Mouse (Mus musculus): Measurements from ENCODE around the gene Ubxn11.
"Not testable (repeated sequence)": the region's sequence is repeated elsewhere in the genome, so short reads cannot be mapped to it uniquely, and the experiment has no call there.

The Ubxn11 gene

GRCm38 (mm10) chr4:134120192-134120805, 17.9 kb downstream of the Ubxn11 start:
- no peak for DNase-seq

GRCm38 (mm10) chr4:134120916-134121315, 18.5 kb downstream of the Ubxn11 start:
- DNase-seq = no peak

GRCm38 (mm10) chr4:134121571-134121970, 19.2 kb downstream of the Ubxn11 start:
- DNase-seq = no peak

- no peak for DNase-seq
Observed at GRCm38 (mm10) chr4:134122281-134122680, 19.9 kb downstream of the Ubxn11 start.

- DNase-seq = no peak
Observed at GRCm38 (mm10) chr4:134123147-134123546, 20.8 kb downstream of the Ubxn11 start.

- no peak for DNase-seq
Observed at GRCm38 (mm10) chr4:134123680-134124551, 21.5 kb downstream of the Ubxn11 start.

GRCm38 (mm10) chr4:134125383-134126060, 23.2 kb downstream of the Ubxn11 start:
- DNase-seq = no peak

GRCm38 (mm10) chr4:134126300-134127120, 24.1 kb downstream of the Ubxn11 start:
- DNase-seq = no peak

- DNase-seq = no peak
Observed at GRCm38 (mm10) chr4:134127121-134127455, 24.7 kb downstream of the Ubxn11 start.

GRCm38 (mm10) chr4:134127793-134128192, 25.4 kb downstream of the Ubxn11 start:
- no peak for DNase-seq

- peak; percentile 86 for DNase-seq
Observed at GRCm38 (mm10) chr4:134128221-134128982, 26.0 kb downstream of the Ubxn11 start, which contains the start of gene Sh3bgrl3. Sh3bgrl3 (minus strand) TSS chr4:134128789.

- no peak for DNase-seq
Observed at GRCm38 (mm10) chr4:134128983-134129362, 26.6 kb downstream of the Ubxn11 start.

- DNase-seq = peak; percentile 7
Observed at GRCm38 (mm10) chr4:134129482-134129881, 27.1 kb downstream of the Ubxn11 start.

GRCm38 (mm10) chr4:134132117-134132516, 29.7 kb downstream of the Ubxn11 start:
- no peak for DNase-seq

GRCm38 (mm10) chr4:134132519-134133095, 30.2 kb downstream of the Ubxn11 start:
- no peak for DNase-seq

- no peak for DNase-seq
Observed at GRCm38 (mm10) chr4:134136280-134136926, 34.0 kb downstream of the Ubxn11 start.

- DNase-seq = no peak
Observed at GRCm38 (mm10) chr4:134138857-134139256, 36.5 kb downstream of the Ubxn11 start.

- not testable (repeated sequence) for DNase-seq
Observed at GRCm38 (mm10) chr4:134144297-134144696, 41.9 kb downstream of the Ubxn11 start.

- no peak for DNase-seq
Observed at GRCm38 (mm10) chr4:134149389-134149788, 47.0 kb downstream of the Ubxn11 start.

- DNase-seq = no peak
Observed at GRCm38 (mm10) chr4:134152112-134152511, 49.7 kb downstream of the Ubxn11 start.

- DNase-seq = no peak
Observed at GRCm38 (mm10) chr4:134153656-134154055, 51.3 kb downstream of the Ubxn11 start.
